Mouse (Mus musculus): Measurements from ENCODE around the gene Cct7. TPM values are rescaled to one million over a fixed set of nuclear protein-coding genes. Genes with fewer than 3 reads are reported as not detected.

The Cct7 gene
- 174 TPM for polyA plus RNA-seq (2014; fragmentation: Illumina TruSeq; extraction: RNeasy Lipid Tissue Mini Kit (QIAGEN cat#74804))

DNA sequence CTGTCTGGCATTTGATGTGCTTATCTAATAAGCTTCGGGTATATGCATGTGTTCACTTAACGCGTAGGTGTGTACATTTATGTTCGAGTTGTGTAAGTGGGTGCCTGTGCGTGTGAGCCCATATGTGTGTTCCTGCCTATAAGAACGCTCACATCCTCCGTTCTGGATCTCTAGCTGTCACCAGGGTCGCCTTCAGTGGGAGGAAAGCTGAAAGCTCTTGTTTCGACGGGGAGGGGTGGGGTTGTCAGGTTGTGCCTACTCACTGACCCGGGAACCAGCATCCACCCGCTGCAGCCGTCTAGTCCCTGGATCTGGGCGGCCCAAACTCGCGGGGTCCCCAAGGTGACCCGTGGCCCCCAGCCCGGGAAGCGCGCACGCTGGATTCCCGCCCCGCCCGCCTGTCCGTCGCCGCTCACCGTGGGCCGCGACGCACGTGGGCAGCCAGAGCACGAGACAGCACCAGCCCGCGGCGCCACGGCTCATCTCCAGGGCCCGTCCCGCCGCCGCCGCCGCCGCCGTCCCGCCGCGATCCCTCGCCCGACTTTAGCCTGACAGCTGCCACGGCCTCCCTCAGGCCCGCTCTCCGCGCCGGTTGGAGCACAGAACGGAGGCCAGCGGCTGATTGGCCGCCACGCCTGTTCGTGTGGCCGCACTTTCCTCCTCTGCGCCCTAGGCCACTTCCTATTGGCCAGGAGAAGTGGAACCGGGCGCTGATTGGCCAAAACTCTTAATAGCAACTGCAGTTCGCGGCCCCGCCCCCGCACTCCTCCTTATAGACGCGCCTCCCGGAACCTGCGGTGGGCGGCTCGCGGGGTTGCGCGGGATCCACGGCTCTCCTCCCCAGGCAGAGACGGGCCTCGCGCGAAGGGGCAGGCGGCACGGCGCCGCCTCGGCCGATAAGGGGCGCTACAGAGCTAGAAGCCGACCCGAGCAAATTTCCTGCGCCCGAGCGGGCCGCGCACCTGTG, at the start of gene Cct7:
TSS of gene Cct7 (plus strand) at position 818 of the 967 bp plus-strand sequence.

DNA sequence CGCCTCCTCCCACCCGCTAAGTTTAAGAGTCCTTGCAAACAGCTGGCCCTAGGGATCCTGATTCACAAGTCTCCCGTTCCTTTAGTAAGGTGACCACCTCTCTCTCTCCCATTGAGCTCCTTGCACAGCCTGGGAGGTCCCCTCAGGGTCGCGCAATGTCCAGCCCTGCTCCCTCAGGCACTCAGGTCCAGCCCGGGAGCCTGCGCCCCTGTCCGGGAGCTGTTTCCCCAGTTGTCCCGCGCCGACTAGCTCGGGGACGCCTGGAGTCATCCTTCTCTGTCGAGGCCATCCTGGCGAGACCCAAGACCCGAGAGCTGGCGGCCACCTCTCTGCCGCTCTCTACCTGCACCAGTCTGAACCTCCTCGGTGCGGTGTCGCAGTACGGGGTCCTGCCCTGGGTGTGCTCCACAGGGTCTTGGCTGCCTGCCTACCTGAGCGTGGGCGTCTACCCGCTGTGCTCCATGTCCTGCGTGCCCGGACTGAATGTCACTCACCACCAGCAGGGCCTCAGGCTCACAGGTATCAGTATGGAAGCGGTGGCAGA, 27.4 kb upstream of the Cct7 start, which contains the start of gene Noto:
TSS of gene Noto (plus strand) at position 51 of the 544 bp plus-strand sequence.

DNA sequence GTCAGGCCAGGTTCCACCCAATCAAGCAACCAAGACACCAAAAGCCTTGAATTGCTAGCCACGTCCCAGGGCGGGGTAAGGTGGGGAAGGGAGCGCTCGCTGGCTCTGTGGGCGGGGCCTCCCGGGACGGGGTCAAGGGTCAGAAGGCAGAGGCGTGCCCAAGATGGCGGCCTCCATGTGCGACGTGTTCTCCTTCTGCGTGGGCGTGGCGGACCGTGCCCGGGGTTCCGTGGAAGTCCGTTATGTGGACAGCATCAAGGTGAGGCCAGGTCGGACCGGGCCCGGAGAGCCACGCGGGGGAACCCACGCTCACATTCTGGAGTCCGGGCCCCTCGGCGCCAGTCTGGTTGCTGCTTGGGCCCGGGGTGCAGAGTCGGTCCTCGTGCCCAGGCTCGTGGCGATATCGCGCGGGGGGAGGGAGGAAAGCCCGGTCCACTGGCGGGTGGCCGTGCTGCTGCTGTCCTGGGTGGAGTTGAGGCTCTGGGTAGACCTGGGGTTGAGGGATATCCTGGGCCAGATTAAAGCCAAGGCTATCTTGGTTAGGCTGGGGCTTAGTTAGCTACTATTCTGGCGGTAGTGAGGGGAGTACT, 19.4 kb upstream of the Cct7 start, which contains the start of gene Smyd5:
TSS of gene Smyd5 (plus strand) at position 148 of the 590 bp plus-strand sequence.

DNA sequence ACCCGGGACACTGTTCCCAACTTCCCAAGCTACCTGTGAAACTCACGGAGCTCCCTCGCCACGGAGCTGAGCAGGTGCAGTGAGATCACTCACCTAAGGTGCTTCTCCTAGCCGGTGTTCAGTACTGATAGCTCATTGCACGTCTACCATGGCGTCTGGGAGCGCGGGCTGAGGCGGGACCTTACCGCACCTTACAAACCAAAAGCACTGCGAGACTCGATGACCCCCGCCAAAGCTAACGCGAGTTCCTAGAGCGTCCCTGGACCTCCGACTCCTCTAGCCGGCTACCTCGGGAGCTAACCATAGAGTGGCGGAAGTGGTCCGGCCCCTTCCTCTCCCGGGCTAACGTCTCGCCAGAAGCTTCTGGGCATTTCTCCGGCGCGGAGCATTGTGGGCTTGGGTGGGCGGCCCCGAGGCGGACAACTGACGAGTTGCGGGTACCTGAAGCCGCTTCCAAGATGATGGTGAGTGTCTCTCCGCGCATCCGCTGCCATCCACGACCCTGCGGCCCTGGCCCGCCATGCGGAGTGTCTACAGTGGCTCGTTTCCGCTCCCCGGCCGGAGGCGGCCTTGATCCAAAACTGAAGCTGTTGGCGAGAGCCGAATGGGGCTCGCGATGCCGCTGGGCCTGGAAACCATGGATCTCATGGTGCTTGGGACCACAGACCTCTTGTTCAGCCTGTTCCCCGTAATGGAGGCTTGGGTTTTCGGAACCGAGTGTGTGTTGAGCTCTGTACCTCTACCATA, 523 bp downstream of the Cct7 start, which contains the start of gene Pradc1:
TSS of gene Pradc1 (minus strand) at position 307 of the 747 bp plus-strand sequence.

DNA sequence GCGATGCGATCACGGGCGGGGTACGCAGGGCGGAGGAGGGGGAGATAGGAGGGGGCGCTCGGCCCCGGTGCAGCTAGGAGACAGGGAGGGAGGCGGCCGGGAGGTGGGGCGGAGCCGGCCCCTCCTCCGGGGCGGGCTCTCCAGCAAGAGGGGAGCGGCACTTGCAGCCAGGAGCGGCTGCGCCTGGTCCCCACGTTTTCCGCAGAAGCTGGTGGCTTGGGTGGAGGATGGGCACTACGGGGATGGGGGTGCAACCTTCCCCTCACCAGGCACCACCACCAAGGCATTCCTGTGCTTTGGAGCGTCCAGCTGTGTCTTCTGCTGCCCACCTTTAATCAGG, 51.6 kb downstream of the Cct7 start, which contains the start of gene Fbxo41:
TSS of gene Fbxo41 (minus strand) at position 84 of the 340 bp plus-strand sequence.

DNA sequence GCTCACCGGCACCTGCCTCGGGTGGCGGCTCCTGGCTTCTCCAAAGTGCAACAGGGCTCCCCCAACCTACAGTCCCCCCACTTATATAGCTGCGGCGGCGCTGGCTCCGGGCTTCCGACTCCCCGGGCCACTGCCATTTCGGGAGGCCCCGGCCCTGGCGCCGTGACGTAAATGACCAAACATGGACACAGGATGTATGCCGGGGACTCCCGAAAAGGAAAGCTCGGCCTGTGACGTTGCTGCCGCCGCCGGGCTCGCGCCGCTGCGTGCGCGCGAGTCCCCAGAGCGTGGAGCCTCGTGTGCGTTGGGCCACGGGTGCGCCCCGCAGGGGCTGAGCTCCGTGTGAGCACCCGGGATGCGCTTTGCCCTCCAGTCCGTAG, 62.2 kb downstream of the Cct7 start, which contains the start of gene Egr4:
TSS of gene Egr4 (minus strand) at position 59 of the 380 bp plus-strand sequence.

Other genes with a start within 250 kb of the Cct7 start
- 2.4 TPM for gene Sfxn5, start 118.1 kb upstream of the Cct7 start, polyA plus RNA-seq (2014; fragmentation: Illumina TruSeq; extraction: RNeasy Lipid Tissue Mini Kit (QIAGEN cat#74804))
- gene Rab11fip5, start 76.9 kb upstream of the Cct7 start, polyA plus RNA-seq (2014; fragmentation: Illumina TruSeq; extraction: RNeasy Lipid Tissue Mini Kit (QIAGEN cat#74804)), result 4.6 TPM
- gene Noto, start 27.6 kb upstream of the Cct7 start, polyA plus RNA-seq (2014; fragmentation: Illumina TruSeq; extraction: RNeasy Lipid Tissue Mini Kit (QIAGEN cat#74804)), result 3.3 TPM
- 2.5 TPM for gene Smyd5, start 19.5 kb upstream of the Cct7 start, polyA plus RNA-seq (2014; fragmentation: Illumina TruSeq; extraction: RNeasy Lipid Tissue Mini Kit (QIAGEN cat#74804))
- gene Pradc1, start 456 bp downstream of the Cct7 start, polyA plus RNA-seq (2014; fragmentation: Illumina TruSeq; extraction: RNeasy Lipid Tissue Mini Kit (QIAGEN cat#74804)), result 2.3 TPM
- not detected for gene Fbxo41, start 51.5 kb downstream of the Cct7 start, polyA plus RNA-seq (2014; fragmentation: Illumina TruSeq; extraction: RNeasy Lipid Tissue Mini Kit (QIAGEN cat#74804))
- not detected for gene Egr4, start 62.1 kb downstream of the Cct7 start, polyA plus RNA-seq (2014; fragmentation: Illumina TruSeq; extraction: RNeasy Lipid Tissue Mini Kit (QIAGEN cat#74804))
- gene Alms1, start 136.0 kb downstream of the Cct7 start, polyA plus RNA-seq (2014; fragmentation: Illumina TruSeq; extraction: RNeasy Lipid Tissue Mini Kit (QIAGEN cat#74804)), result 34.3 TPM